Mouse (Mus musculus) ES-E14 (cell line): ENCODE measurements around the gene Vmn1r226. TPM values are rescaled to one million over a fixed set of nuclear protein-coding genes. Genes with fewer than 3 reads are reported as not detected.

Experiments used
- DNase-seq: peaks from one replicate; pipeline ENCODE4 v3.0.0-alpha.2; 2013; ENCODE audit warnings: low read depth, low spot score
- H3K27ac ChIP-seq: 2 replicates; pipeline ENCODE4 v1.5.1; 2012; ENCODE audit warnings: low read depth, mild to moderate bottlenecking, low read length, moderate library complexity, mixed read lengths; ENCODE audit not compliant: poor library complexity, insufficient read depth, severe bottlenecking
- H3K36me3 ChIP-seq: 2 replicates; pipeline ENCODE4 v1.6.1; 2012; ENCODE audit warnings: mild to moderate bottlenecking, low read length, moderate library complexity, mixed read lengths; ENCODE audit not compliant: control insufficient read depth, poor library complexity, insufficient read depth, severe bottlenecking
- H3K4me1 ChIP-seq, 2 experiments: fragments of 150-350 bp in 1 of 2; sonication (generic) in 1 of 2; 2 replicates each; pipeline ENCODE4 v1.6.1; 2012; ENCODE audit warnings: low read length in 2 of 2, mild to moderate bottlenecking in 1 of 2, mixed read lengths in 1 of 2; ENCODE audit not compliant: control insufficient read depth in 2 of 2, insufficient read depth in 2 of 2, poor library complexity in 1 of 2
- H3K4me3 ChIP-seq, 2 experiments: fragments of 150-350 bp in 1 of 2; sonication (generic) in 1 of 2; 2 replicates each; pipeline ENCODE4 v1.5.1; 2012; ENCODE audit warnings: low read length in 2 of 2, low read depth in 1 of 2, mild to moderate bottlenecking in 1 of 2, mixed read lengths in 1 of 2; ENCODE audit not compliant: insufficient read depth in 1 of 2, poor library complexity in 1 of 2, severe bottlenecking in 1 of 2
- H3K9ac ChIP-seq: 2 replicates; pipeline ENCODE4 v1.6.1; 2012; ENCODE audit warnings: low read depth, mild to moderate bottlenecking, low read length, mixed read lengths; ENCODE audit not compliant: poor library complexity, insufficient read depth, severe bottlenecking
- H3K9me3 ChIP-seq: fragments of 150-350 bp; sonication (generic); 2 replicates; pipeline ENCODE4 v1.6.1; 2012; ENCODE audit warnings: low read depth, mild to moderate bottlenecking, low read length; ENCODE audit not compliant: control insufficient read depth, insufficient read depth
- CHD2 ChIP-seq: IDR thresholded peaks from 2 replicates; pipeline ENCODE4 v1.6.1; 2014; ENCODE audit warnings: mild to moderate bottlenecking, low read depth, low read length, inconsistent platforms
- HCFC1 ChIP-seq: IDR thresholded peaks from 2 replicates; pipeline ENCODE4 v1.6.1; 2012; ENCODE audit warnings: low read length, inconsistent platforms, borderline replicate concordance; ENCODE audit not compliant: insufficient read depth
- MAFK ChIP-seq: IDR thresholded peaks from 2 replicates; pipeline ENCODE4 v1.6.1; 2014; ENCODE audit warnings: mild to moderate bottlenecking, low read depth, low read length, inconsistent platforms; ENCODE audit not compliant: insufficient read depth
- ZC3H11A ChIP-seq: IDR thresholded peaks from 2 replicates; pipeline ENCODE4 v1.6.1; 2012; ENCODE audit warnings: low read depth, mild to moderate bottlenecking, inconsistent platforms, low read length, borderline replicate concordance
- ZNF384 ChIP-seq: IDR thresholded peaks from 2 replicates; pipeline ENCODE4 v1.6.1; 2012; ENCODE audit warnings: low read depth, low read length, inconsistent platforms
- in situ Hi-C, 2 experiments: fragments of 600-800 bp; cut with MboI; formaldehyde crosslinking; loops; one replicate each; pipeline ENCODE4 v1.15.1; 2025; ENCODE audit warnings: low sequenced_read_pairs in 2 of 2, inconsistent platforms in 1 of 2; ENCODE audit not compliant: unreplicated experiment in 2 of 2
- total RNA-seq: library from RNA; depleted of rRNA; stranded (reverse); fragments of 300-350 nt; gene quantifications from 2 replicates; pipeline ENCODE4 v1.2.3, GENCODE M21; 2012; rRNA removed

Gene Vmn1r226
- not detected in 2 replicates for total RNA-seq

DNA sequence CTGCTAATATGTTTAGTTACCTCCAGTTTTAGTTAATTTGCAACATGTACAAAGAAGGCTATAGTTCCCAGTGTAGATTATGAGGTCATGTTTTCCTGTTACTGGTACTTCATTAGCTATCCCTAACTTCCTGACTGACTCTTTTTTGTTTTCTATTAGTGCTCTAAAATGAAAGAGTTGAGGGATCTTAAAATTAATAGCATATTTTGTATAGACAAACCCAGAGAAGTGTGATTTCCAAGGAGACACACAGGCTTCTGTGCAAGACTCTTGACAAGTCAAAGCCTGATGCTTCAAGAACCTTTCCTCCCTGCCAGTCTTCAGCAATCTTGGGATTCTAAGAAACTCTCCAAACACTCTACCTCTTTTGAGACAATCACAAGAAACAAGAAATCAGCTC, at the start of gene Vmn1r226:
Gene Vmn1r226, plus strand, starts transcription at position 301 of the 400 bp plus-strand sequence.
- Histone ChIP-seq H3K9me3 (no peaks in the 10 kb centered on the region), H3K4me3 (no peak within 1 kb of the TSS), H3K36me3 (no peaks in the 10 kb centered on the region), H3K4me1 (no peaks in the 10 kb centered on the region), H3K9ac (no peak within 1 kb of the TSS), H3K27ac (no peak within 1 kb of the TSS)
- DNase-seq: no peak
- in situ Hi-C loops: no loop called here
- TF ChIP-seq ZNF384 (no peak), ZC3H11A (no peak), MAFK (no peak), CHD2 (no peak), HCFC1 (no peak)

DNA sequence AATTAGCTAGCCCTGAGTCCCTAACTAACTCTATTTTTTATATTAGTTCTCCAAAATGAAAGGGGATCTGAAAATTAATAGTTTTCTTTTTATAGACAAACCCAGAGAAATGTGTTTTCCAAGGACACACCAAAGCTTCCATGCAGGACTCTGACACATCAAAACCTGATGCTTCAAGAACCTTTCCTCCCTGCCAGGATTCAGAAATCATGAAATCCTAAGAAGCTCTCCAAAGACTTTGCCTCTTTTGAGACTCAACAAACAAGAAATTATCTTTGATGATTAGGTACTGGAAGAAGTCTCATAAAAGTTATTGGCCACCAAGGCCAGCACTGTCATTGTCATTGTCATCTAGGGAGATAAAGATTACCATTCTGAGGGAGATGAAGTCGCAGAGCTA, 46.9 kb downstream of the Vmn1r226 start, which contains the start of gene Vmn1r227:
Gene Vmn1r227, plus strand, starts transcription at position 301 of the 400 bp plus-strand sequence.
- no peaks in the 10 kb centered on the region for H3K4me1 ChIP-seq
- DNase-seq: no peak
- TF ChIP-seq ZNF384 (no peak), HCFC1 (no peak), ZC3H11A (no peak), CHD2 (no peak), MAFK (no peak)
- H3K27ac ChIP-seq: no peak within 1 kb of the TSS
- no peaks in the 10 kb centered on the region for H3K36me3 ChIP-seq
- H3K9me3 ChIP-seq: no peaks in the 10 kb centered on the region
- no peak within 1 kb of the TSS for H3K9ac ChIP-seq
- no peak within 1 kb of the TSS for H3K4me3 ChIP-seq
- in situ Hi-C loops: no loop called here

Other genes starting within 250 kb of the Vmn1r226 start
- gene Vmn2r108, start 201.5 kb upstream of the Vmn1r226 start, total RNA-seq: not detected in 2 replicates
- gene Vmn1r225, start 184.7 kb upstream of the Vmn1r226 start, total RNA-seq: not detected in 2 replicates
- not detected in 2 replicates for gene Vmn2r109, start 118.1 kb upstream of the Vmn1r226 start, total RNA-seq
- not detected in 2 replicates for gene Vmn2r110, start 86.4 kb upstream of the Vmn1r226 start, total RNA-seq
- not detected in 2 replicates for gene Fpr-rs3, start 58.0 kb upstream of the Vmn1r226 start, total RNA-seq
- gene Vmn1r227, start 47.0 kb downstream of the Vmn1r226 start, total RNA-seq: 0.16 and 0.22 TPM in 2 replicates
- gene Vmn1r228, start 103.3 kb downstream of the Vmn1r226 start, total RNA-seq: not detected in 2 replicates
- gene Vmn1r229, start 128.7 kb downstream of the Vmn1r226 start, total RNA-seq: not detected in 2 replicates
- gene Vmn1r230, start 157.6 kb downstream of the Vmn1r226 start, total RNA-seq: not detected in 2 replicates
- not detected in 2 replicates for gene Vmn1r231, start 222.2 kb downstream of the Vmn1r226 start, total RNA-seq
- gene Vmn1r232, start 236.9 kb downstream of the Vmn1r226 start, total RNA-seq: not detected in 2 replicates